Mouse (Mus musculus): ENCODE measurements around the gene Gpr15.

GRCm38 (mm10) chr16:58756191-58756590 is 37.3 kb upstream of the Gpr15 start:
- TF ChIP-seq CTCF (IDR thresholded peaks at IDR 0.05; ENCODE audit: low read depth) = no peak
- no peak for TF ChIP-seq EP300 (IDR thresholded peaks at IDR 0.05; ENCODE audit: low read depth)

Measured in liver, postnatal 0 days (tissue).